Mouse (Mus musculus) heart, embryonic 15.5 days (tissue): ENCODE data around the gene Rab40b. TPM values are rescaled to one million over a fixed set of nuclear protein-coding genes. Genes with fewer than 3 reads are reported as not detected.
"Not testable (repeated sequence)": the region's sequence is repeated elsewhere in the genome, so short reads cannot be mapped to it uniquely, and the experiment has no call there.

Experiments
- ATAC-seq: fragments of 200-750 bp; cut with Nextera tagmentation; replicated peaks from 2 replicates; pipeline ENCODE4 v1.8.0; 2017; ENCODE audit warnings: low read depth, moderate TSS enrichment; ENCODE audit not compliant: insufficient number of reproducible peaks, insufficient read depth, low FRiP score
- H3K27ac ChIP-seq: fragments of 300-500 bp; sonication (generic); 2 replicates; pipeline ENCODE4 v1.5.1; 2015; ENCODE audit warnings: mild to moderate bottlenecking, inconsistent platforms
- H3K27me3 ChIP-seq: fragments of 300-500 bp; sonication (generic); 2 replicates; pipeline ENCODE4 v1.6.1; 2015; ENCODE audit warnings: inconsistent platforms
- H3K36me3 ChIP-seq: fragments of 300-500 bp; sonication (generic); 2 replicates; pipeline ENCODE4 v1.6.1; 2015; ENCODE audit warnings: mild to moderate bottlenecking, inconsistent platforms
- H3K4me1 ChIP-seq: fragments of 300-500 bp; sonication (generic); replicated peaks from 2 replicates; pipeline ENCODE4 v1.6.1; 2015; ENCODE audit warnings: inconsistent platforms
- H3K4me2 ChIP-seq: fragments of 300-500 bp; sonication (generic); 2 replicates; pipeline ENCODE4 v1.6.1; 2015; ENCODE audit warnings: inconsistent platforms, mild to moderate bottlenecking, moderate library complexity
- H3K4me3 ChIP-seq: fragments of 300-500 bp; sonication (generic); 2 replicates; pipeline ENCODE4 v1.5.1; 2015; ENCODE audit warnings: mild to moderate bottlenecking, inconsistent platforms
- H3K9ac ChIP-seq: fragments of 300-500 bp; sonication (generic); 2 replicates; pipeline ENCODE4 v1.6.1; 2015; ENCODE audit warnings: mild to moderate bottlenecking, inconsistent platforms
- H3K9me3 ChIP-seq: fragments of 300-500 bp; sonication (generic); replicated peaks from 2 replicates; pipeline ENCODE4 v1.6.1; 2016; ENCODE audit warnings: inconsistent platforms
- WGBS: fragments of 180-500 bp; shearing (Covaris S2); methylation state at CpG from one replicate; pipeline ENCODE4 v1.1.7; 2015; ENCODE audit warnings: mixed read lengths; 5-methylcytosine and 5-hydroxymethylcytosine counted together
- polyA plus RNA-seq: library from polyadenylated mRNA; unstranded; fragments of >200 nt; fragmentation: Nextera tagmentation; extraction: Ambion mirVana; gene quantifications from 2 replicates; pipeline ENCODE4 v1.2.1, GENCODE M21; 2015

The Rab40b gene
- polyA plus RNA-seq, 1 experiment from 2014 or later: 6.2 TPM

- H3K9me3 ChIP-seq: no peaks in the 10 kb centered on the region
- no peak overlapping the region for H3K4me3 ChIP-seq
- no peaks in the 10 kb centered on the region for H3K36me3 ChIP-seq
- no peaks in the 10 kb centered on the region for H3K4me1 ChIP-seq
- H3K27me3 ChIP-seq: no peaks in the 10 kb centered on the region
- 52% methylated on average over 5 of the region's 5 CpGs for WGBS
- H3K4me2 ChIP-seq: no peak overlapping the region
- no peak overlapping the region for H3K9ac ChIP-seq
- no peak overlapping the region for H3K27ac ChIP-seq
- ATAC-seq: no peak
These were observed 20.8 kb downstream of the Rab40b start for GRCm38 (mm10) chr11:121367170-121367707.

GRCm38 (mm10) chr11:121362212-121362611, 25.8 kb downstream of the Rab40b start:
- ATAC-seq: no peak
- Histone ChIP-seq H3K27me3 (no peaks in the 10 kb centered on the region), H3K4me2 (no peak overlapping the region), H3K36me3 (no peaks in the 10 kb centered on the region), H3K9ac (no peak overlapping the region), H3K4me1 (no peaks in the 10 kb centered on the region), H3K27ac (no peak overlapping the region), H3K4me3 (no peak overlapping the region), H3K9me3 (no peaks in the 10 kb centered on the region)
- 30% methylated on average over 5 of the region's 5 CpGs for WGBS

DNA sequence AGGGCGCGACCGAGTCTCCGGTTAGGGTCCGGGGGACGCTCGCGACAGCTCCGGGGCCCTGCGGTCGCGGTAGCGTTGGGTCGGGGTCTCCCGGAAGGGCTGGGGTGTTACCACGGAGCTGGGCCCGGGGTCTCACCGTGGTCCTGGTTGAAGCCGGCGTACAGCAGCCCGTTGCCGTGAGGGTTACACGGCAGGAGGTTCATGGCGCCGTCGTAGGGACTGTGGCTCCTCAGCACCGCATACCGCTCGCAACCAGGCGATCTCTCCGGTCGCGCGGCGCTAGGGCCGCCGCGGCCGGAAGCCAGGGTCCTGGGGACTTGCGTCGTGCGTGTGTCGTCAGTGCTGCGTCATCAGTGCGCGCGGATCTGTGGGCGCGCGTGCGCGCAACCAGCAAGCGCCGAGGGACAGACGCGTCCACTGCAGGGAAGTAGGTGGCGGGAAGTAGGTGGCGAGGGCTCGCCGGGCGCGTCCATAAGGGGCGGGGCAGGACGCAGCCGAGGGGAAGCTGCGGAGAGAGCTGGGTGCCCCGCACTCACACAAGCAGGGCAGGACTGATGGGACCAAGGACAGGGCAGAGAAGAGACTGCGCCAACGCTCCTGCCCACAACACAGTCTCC, 33.9 kb downstream of the Rab40b start, which contains the start of gene Wdr45b:
TSS of gene Wdr45b (minus strand) at position 355 of the 617 bp plus-strand sequence.
- WGBS: under 1% methylated on average over 69 of the region's 69 CpGs
- Histone ChIP-seq H3K4me3 (peak within 1 kb of the TSS; percentile 92), H3K4me1 (peaks cover 18% of the 10 kb centered on the region), H3K27me3 (no peaks in the 10 kb centered on the region), H3K4me2 (peak within 1 kb of the TSS; percentile 78), H3K36me3 (peaks cover 6% of the 10 kb centered on the region; the same call in 1 of the 2 replicates), H3K27ac (peak within 1 kb of the TSS; percentile 87), H3K9ac (peak within 1 kb of the TSS; percentile 95), H3K9me3 (no peaks in the 10 kb centered on the region)
- peak; percentile 96 for ATAC-seq

DNA sequence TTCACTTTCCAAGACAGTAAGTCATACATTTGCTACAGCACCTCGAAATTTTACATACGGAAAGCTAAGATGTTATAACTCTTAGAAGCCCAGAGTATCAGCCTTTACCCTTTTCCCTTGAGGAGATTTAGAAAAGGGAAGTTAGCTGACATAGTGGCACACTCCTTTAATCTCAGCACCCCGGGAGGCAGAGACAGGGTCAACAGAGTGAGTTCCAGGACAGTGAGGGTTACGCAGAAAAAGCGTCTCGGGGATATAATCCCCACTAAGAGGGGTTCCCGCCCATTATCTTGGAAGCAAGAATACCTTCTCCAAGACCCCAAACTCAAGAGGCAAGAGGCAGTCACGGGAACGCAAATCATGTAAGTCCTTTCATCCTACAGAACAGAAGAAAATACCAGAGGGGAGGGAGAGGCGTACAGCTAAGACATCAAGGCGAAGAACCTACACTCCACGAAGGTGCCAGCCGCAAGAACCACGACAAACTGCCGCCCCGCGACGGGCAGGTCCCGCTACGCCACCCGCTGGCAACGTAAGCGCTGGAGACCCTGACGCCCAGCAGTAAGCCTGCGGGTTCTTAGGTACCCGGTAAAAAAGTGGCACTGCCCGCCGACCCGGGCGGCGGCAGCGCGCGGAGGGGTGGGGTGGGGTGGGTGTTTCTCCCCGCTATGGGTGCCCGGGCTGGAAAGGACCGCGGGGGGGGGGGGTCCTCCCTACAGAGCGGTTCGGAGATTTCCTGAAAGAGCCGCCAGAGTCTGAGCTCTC, 34.5 kb downstream of the Rab40b start:
- no peaks in the 10 kb centered on the region for H3K27me3 ChIP-seq
- no peaks in the 10 kb centered on the region for H3K9me3 ChIP-seq
- H3K27ac ChIP-seq: peak overlapping the region; percentile 87
- H3K4me3 ChIP-seq: peak overlapping the region; percentile 92
- 3% methylated on average over 41 of the region's 41 CpGs for WGBS
- H3K4me1 ChIP-seq: peaks cover 18% of the 10 kb centered on the region
- peak; percentile 34; the same call in 1 of the 2 replicates for ATAC-seq
- peak overlapping the region; percentile 78 for H3K4me2 ChIP-seq
- H3K9ac ChIP-seq: peak overlapping the region; percentile 95
- peaks cover 11% of the 10 kb centered on the region; the same call in 1 of the 2 replicates for H3K36me3 ChIP-seq

DNA sequence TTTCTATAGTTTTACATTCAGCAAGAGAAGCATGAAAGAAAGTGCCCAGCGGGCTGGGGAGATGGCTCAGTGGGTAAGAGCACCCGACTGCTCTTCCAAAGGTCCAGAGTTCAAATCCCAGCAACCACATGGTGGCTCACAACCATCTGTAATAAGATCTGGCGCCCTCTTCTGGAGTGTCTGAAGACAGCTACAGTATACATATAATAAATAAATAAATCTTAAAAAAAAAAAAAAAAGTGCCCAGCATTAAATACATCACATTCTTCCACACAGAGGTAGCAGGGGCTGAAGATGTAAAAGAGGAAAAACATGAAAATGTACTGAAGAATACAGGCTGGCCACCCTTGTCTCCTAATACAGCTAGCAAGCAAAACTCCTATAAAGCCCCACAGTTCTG, 39.3 kb downstream of the Rab40b start:
- H3K4me1 ChIP-seq: peaks cover 14% of the 10 kb centered on the region
- H3K27me3 ChIP-seq, H3K4me2 ChIP-seq, H3K4me3 ChIP-seq, H3K27ac ChIP-seq, H3K9ac ChIP-seq, H3K9me3 ChIP-seq, ATAC-seq: not testable (repeated sequence)
- H3K36me3 ChIP-seq: peaks cover 16% of the 10 kb centered on the region; the same call in 1 of the 2 replicates
- 84% methylated on average over 3 of the region's 3 CpGs for WGBS

DNA sequence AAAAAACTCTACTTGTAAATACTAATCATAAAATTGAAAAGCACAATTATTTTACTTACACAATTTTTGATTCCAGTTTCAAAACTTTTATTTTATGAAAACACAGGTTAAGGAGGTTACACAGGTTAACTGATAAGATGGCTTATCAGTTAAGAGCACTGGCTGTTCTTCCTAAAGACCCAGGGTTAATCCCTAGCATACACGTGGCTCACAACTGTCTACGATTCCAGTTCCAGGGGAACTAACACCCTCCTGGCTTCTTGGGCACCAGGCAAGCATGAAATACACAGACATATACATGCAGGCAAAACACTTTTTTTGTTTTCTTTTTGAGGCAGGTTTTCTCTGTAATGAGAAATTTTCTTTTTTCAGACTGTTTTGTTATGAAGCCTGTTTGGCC, 39.9 kb downstream of the Rab40b start:
- Histone ChIP-seq H3K4me3 (no peak overlapping the region), H3K27ac (no peak overlapping the region), H3K9me3 (no peaks in the 10 kb centered on the region), H3K4me1 (peaks cover 10% of the 10 kb centered on the region), H3K9ac (no peak overlapping the region), H3K36me3 (peaks cover 16% of the 10 kb centered on the region; the same call in 1 of the 2 replicates), H3K27me3 (no peaks in the 10 kb centered on the region), H3K4me2 (no peak overlapping the region)
- WGBS: 86% methylated on average over 2 of the region's 2 CpGs
- no peak for ATAC-seq

DNA sequence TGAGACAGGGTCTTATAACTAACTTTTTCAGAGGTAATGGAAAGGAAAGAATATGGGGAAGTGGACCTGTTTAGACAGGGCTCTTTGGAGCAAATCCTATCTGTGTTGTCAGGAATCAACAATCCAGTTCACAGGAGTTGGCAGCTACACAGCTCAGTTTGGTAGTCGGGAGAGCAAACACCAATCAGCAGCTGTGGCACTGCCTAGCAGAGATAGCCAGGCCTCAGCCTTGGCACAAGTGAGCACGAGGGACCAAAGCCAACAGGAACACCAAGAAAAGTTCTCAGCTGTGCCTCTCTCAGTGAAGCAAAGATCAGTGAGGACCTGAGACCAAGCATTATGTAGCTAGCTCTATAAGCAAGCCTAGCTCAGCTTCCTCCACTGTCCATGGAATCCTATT, 41.0 kb downstream of the Rab40b start:
- WGBS: 45% methylated on average over 2 of the region's 2 CpGs

GRCm38 (mm10) chr11:121342423-121342822, 45.6 kb downstream of the Rab40b start:
- H3K27me3 ChIP-seq, H3K9me3 ChIP-seq, H3K4me3 ChIP-seq, H3K27ac ChIP-seq, H3K9ac ChIP-seq, ATAC-seq, H3K4me1 ChIP-seq, H3K4me2 ChIP-seq: not testable (repeated sequence)
- peaks cover 12% of the 10 kb centered on the region; the same call in 1 of the 2 replicates for H3K36me3 ChIP-seq
- WGBS: no CpG with 5 or more reads among the region's 1 CpGs

More for the DNA sequence above, 41.0 kb downstream of the Rab40b start:
- ATAC-seq: no peak
- Histone ChIP-seq H3K9me3 (no peaks in the 10 kb centered on the region), H3K36me3 (peaks cover 16% of the 10 kb centered on the region; the same call in 1 of the 2 replicates), H3K4me2 (no peak overlapping the region), H3K27me3 (no peaks in the 10 kb centered on the region), H3K4me1 (0 out of 2 replicates have a peak, but pooled peaks cover 2% of the 10 kb centered on the region), H3K4me3 (no peak overlapping the region), H3K27ac (0 out of 2 replicates have a peak overlapping the region, but pooled peaks have one; percentile 45), H3K9ac (no peak overlapping the region)

DNA sequence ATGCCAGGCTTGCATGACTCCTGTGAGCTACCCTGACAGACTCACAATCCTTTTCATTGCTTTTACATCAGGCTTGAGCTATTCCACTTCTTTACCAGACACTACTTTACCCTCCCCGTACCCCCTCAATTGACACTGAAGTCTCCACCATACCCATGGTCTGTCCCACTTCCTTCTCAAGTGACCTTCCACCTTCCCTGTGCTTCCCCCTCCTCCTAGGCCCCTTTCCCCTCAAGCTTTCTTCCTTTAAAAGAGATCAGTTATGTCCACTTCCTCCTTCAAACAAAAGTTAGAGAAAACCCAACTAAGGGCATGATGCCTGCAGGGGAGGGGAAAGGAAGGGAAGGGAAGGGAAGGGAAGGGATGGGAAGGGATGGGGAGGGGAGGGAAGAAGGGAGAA, 47.8 kb downstream of the Rab40b start:
- Histone ChIP-seq H3K36me3 (peaks cover 19% of the 10 kb centered on the region; the same call in 1 of the 2 replicates), H3K27me3 (no peaks in the 10 kb centered on the region), H3K9me3 (no peaks in the 10 kb centered on the region), H3K4me2 (no peak overlapping the region), H3K27ac (no peak overlapping the region), H3K4me3 (no peak overlapping the region), H3K9ac (no peak overlapping the region), H3K4me1 (no peaks in the 10 kb centered on the region)
- ATAC-seq: no peak
- 73% methylated on average over 1 of the region's 1 CpGs for WGBS

DNA sequence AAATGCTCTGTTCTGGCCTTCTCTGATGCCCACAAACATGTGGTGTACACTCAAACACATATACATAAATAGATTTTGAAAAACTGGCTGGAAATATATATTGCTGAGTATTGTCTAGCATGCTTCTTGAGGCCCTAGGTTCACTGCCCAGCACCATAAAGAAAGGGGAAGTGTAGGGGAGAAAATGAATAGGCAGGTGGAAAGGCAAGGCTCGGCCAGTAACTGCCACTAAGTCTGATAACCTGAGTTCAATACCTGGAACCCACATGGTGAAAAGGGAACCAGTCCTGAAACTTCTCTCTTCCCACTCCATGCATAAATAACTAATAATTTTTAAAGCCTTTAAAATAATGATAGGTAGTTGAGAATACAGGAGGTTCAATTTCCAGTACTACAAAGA, 48.4 kb downstream of the Rab40b start:
- WGBS: 87% methylated on average over 1 of the region's 1 CpGs
- ATAC-seq: no peak
- H3K27ac ChIP-seq: no peak overlapping the region
- no peaks in the 10 kb centered on the region for H3K27me3 ChIP-seq
- no peak overlapping the region for H3K4me3 ChIP-seq
- no peaks in the 10 kb centered on the region for H3K9me3 ChIP-seq
- peaks cover 22% of the 10 kb centered on the region for H3K36me3 ChIP-seq
- no peak overlapping the region for H3K9ac ChIP-seq
- no peaks in the 10 kb centered on the region for H3K4me1 ChIP-seq
- no peak overlapping the region for H3K4me2 ChIP-seq

- H3K27ac ChIP-seq: no peak overlapping the region
- no peaks in the 10 kb centered on the region for H3K4me1 ChIP-seq
- peaks cover 53% of the 10 kb centered on the region for H3K36me3 ChIP-seq
- H3K4me2 ChIP-seq: no peak overlapping the region
- no peaks in the 10 kb centered on the region for H3K27me3 ChIP-seq
- H3K9ac ChIP-seq: no peak overlapping the region
- H3K4me3 ChIP-seq: no peak overlapping the region
- no peak for ATAC-seq
- WGBS: 73% methylated on average over 3 of the region's 3 CpGs
- H3K9me3 ChIP-seq: no peaks in the 10 kb centered on the region
These were observed 56.4 kb downstream of the Rab40b start for GRCm38 (mm10) chr11:121331641-121332040.
